Mouse (Mus musculus): Measurements from ENCODE around the gene Daxx. TPM values are rescaled to one million over a fixed set of nuclear protein-coding genes. Genes with fewer than 3 reads are reported as not detected.
A peak's percentile ranks its signal among the peaks of the same experiment; 100 is the strongest.
"Not testable (repeated sequence)": the region's sequence is repeated elsewhere in the genome, so short reads cannot be mapped to it uniquely, and the experiment has no call there.

Daxx gene
- polyA plus RNA-seq, 1 experiment from 2014 or later, result 90.8 TPM

GRCm38 (mm10) chr17:33941381-33941780 lies 32.2 kb downstream of the Daxx start:
- 63% methylated on average over 19 of the region's 19 CpGs for WGBS
- Histone ChIP-seq H3K27ac (peak overlapping the region; percentile 89; the same call in 1 of the 2 replicates), H3K9me3 (no peaks in the 10 kb centered on the region), H3K4me3 (peak overlapping the region; percentile 96), H3K36me3 (replicated peaks) (peaks cover 72% of the 10 kb centered on the region), H3K4me1 (peaks cover 26% of the 10 kb centered on the region), H3K27me3 (ENCODE audit: poor library complexity, severe bottlenecking) (no peaks in the 10 kb centered on the region)
- DNase-seq (ENCODE audit: extremely low spot score, low spot score), result no peak

- Histone ChIP-seq H3K27ac (no peak overlapping the region), H3K4me1 (peaks cover 26% of the 10 kb centered on the region), H3K27me3 (ENCODE audit: poor library complexity, severe bottlenecking) (no peaks in the 10 kb centered on the region), H3K36me3 (replicated peaks) (peaks cover 72% of the 10 kb centered on the region), H3K9me3 (no peaks in the 10 kb centered on the region), H3K4me3 (no peak overlapping the region)
- WGBS, result 95% methylated on average over 15 of the region's 15 CpGs
- no peak for DNase-seq (ENCODE audit: extremely low spot score, low spot score)
Observed at GRCm38 (mm10) chr17:33943454-33943853, 34.2 kb downstream of the Daxx start.

DNA sequence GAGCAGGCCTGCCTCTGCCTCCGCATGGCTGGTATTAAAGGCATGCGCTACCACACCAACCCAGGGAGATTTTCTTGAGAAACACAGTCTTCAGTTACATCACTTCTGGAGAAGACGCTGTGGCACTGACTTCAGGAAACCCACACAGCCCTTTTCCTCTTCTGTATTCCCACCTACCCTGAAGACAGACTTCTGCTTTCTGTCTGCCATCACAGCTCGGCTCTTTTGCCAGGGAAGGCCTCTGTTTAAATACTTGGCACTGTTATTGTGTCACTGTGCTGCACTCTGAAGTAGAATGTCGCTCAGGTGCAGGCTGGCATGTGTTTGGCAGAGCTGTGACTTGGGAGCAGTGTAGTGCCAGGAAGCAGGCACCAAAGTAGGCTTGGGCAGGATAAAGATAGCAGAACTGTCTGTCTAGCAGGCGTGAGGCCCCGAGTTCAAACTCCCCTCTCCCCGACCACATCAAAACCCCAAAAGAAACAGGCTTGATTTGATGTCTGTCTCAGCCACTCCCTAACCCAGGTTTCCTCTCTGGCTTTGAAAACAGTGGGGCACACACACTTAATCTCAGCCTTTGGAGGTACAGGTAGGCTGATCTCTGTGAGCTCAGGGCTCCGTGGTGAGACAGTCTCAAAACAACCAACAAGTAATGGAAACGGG lies 38.3 kb downstream of the Daxx start:
- Histone ChIP-seq H3K9me3 (no peaks in the 10 kb centered on the region), H3K36me3 (replicated peaks) (peaks cover 98% of the 10 kb centered on the region), H3K27me3 (ENCODE audit: poor library complexity, severe bottlenecking) (no peaks in the 10 kb centered on the region), H3K4me1 (peaks cover 26% of the 10 kb centered on the region), H3K4me3 (0 out of 2 replicates have a peak overlapping the region, but pooled peaks have one; percentile 10), H3K27ac (no peak overlapping the region)
- WGBS, result 93% methylated on average over 10 of the region's 10 CpGs
- no peak for DNase-seq (ENCODE audit: extremely low spot score, low spot score)

DNA sequence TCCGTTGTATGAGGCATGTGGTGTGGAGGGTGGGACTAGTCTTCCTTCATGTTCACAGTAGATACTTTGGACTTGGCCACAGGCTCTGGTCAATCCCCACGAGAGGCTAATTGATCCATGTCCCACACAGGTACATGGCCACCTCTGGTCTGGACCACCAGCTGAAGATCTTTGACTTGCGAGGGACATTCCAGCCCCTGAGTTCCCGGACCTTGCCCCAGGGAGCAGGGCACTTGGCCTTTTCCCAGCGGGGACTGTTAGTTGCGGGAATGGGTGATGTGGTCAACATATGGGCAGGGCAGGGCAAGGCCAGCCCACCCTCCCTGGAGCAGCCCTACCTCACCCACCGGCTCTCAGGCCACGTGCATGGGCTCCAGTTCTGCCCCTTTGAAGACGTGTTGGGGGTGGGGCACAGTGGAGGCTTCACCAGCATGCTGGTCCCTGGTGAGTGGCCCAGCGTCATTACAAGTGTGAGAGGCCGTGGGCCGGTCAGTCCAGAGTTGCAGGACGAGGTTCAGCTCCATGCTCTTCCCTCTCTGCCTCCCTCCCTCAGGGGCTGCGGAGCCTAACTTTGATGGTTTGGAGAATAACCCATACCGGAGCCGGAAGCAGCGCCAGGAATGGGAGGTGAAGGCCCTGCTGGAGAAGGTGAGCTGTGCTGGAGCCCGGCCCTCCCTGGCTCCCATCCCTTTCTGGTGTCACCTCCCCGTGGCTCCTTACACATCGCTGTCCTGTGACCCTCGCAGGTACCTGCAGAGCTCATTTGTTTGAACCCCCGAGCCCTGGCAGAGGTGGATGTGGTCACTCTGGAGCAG lies 39.1 kb downstream of the Daxx start:
- no peak for DNase-seq (ENCODE audit: extremely low spot score, low spot score)
- 91% methylated on average over 22 of the region's 22 CpGs for WGBS
- Histone ChIP-seq H3K4me3 (peak overlapping the region; percentile 10; the same call in 1 of the 2 replicates), H3K9me3 (no peaks in the 10 kb centered on the region), H3K27me3 (ENCODE audit: poor library complexity, severe bottlenecking) (no peaks in the 10 kb centered on the region), H3K36me3 (replicated peaks) (peaks cover 98% of the 10 kb centered on the region), H3K27ac (no peak overlapping the region), H3K4me1 (peaks cover 34% of the 10 kb centered on the region)

GRCm38 (mm10) chr17:33948905-33949537 lies 39.8 kb downstream of the Daxx start:
- 91% methylated on average over 19 of the region's 19 CpGs for WGBS
- DNase-seq (ENCODE audit: extremely low spot score, low spot score), result no peak
- H3K9me3 ChIP-seq, result no peaks in the 10 kb centered on the region
- H3K36me3 ChIP-seq (replicated peaks), result peaks cover 98% of the 10 kb centered on the region
- no peak overlapping the region; the same call in 1 of the 2 replicates for H3K4me3 ChIP-seq
- H3K27me3 ChIP-seq (ENCODE audit: poor library complexity, severe bottlenecking), result no peaks in the 10 kb centered on the region
- H3K27ac ChIP-seq, result no peak overlapping the region
- peaks cover 41% of the 10 kb centered on the region for H3K4me1 ChIP-seq

GRCm38 (mm10) chr17:33950131-33950625 lies 41.0 kb downstream of the Daxx start:
- peak overlapping the region; percentile 86 for H3K27ac ChIP-seq
- H3K9me3 ChIP-seq, result no peaks in the 10 kb centered on the region
- peaks cover 96% of the 10 kb centered on the region for H3K36me3 ChIP-seq (replicated peaks)
- H3K4me1 ChIP-seq, result peaks cover 49% of the 10 kb centered on the region
- WGBS, result 78% methylated on average over 10 of the region's 10 CpGs
- DNase-seq (ENCODE audit: extremely low spot score, low spot score), result no peak
- H3K27me3 ChIP-seq (ENCODE audit: poor library complexity, severe bottlenecking), result no peaks in the 10 kb centered on the region
- H3K4me3 ChIP-seq, result peak overlapping the region; percentile 56

- H3K27ac ChIP-seq, result peak within 1 kb of the TSS; percentile 86
- under 1% methylated on average over 45 of the region's 45 CpGs for WGBS
- peaks cover 85% of the 10 kb centered on the region for H3K36me3 ChIP-seq (replicated peaks)
- H3K4me3 ChIP-seq, result peak within 1 kb of the TSS; percentile 56
- H3K9me3 ChIP-seq, result no peaks in the 10 kb centered on the region
- H3K27me3 ChIP-seq (ENCODE audit: poor library complexity, severe bottlenecking), result no peaks in the 10 kb centered on the region
- DNase-seq (ENCODE audit: extremely low spot score, low spot score), result peak; percentile 87
- H3K4me1 ChIP-seq, result peaks cover 50% of the 10 kb centered on the region
Observed at GRCm38 (mm10) chr17:33951021-33951946, 42.1 kb downstream of the Daxx start, which contains the start of gene B3galt4. Gene B3galt4 (minus strand): TSS chr17:33951488.

DNA sequence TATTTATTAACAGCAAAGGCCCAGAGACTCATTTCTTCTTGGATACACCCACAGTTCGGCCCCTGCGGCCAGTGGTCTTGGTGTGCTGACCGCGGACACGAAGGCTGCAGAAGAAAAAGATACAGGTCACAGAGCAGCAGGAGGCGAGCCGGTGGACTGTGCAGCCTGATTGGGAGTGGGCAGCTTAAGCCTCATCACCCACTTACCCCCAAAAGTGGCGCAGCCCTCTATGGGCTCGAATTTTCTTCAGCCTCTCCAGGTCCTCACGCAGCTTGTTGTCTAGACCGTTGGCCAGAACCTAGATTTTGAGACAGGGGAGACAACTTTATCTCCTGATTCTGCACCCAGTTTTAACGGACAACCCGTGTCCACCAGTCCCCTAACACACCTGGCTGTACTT lies 42.8 kb downstream of the Daxx start:
- 78% methylated on average over 13 of the region's 13 CpGs for WGBS
- Histone ChIP-seq H3K36me3 (replicated peaks) (peaks cover 78% of the 10 kb centered on the region), H3K4me3 (peak overlapping the region; percentile 56), H3K4me1 (peaks cover 58% of the 10 kb centered on the region)
- not testable (repeated sequence) for H3K27me3 ChIP-seq (ENCODE audit: poor library complexity, severe bottlenecking); H3K9me3 ChIP-seq; DNase-seq (ENCODE audit: extremely low spot score, low spot score); H3K27ac ChIP-seq

- Histone ChIP-seq H3K27me3 (ENCODE audit: poor library complexity, severe bottlenecking) (no peaks in the 10 kb centered on the region), H3K4me1 (peaks cover 64% of the 10 kb centered on the region), H3K27ac (peak overlapping the region; percentile 32; the same call in 1 of the 2 replicates), H3K4me3 (peak overlapping the region; percentile 71), H3K9me3 (no peaks in the 10 kb centered on the region), H3K36me3 (replicated peaks) (peaks cover 72% of the 10 kb centered on the region)
- DNase-seq (ENCODE audit: extremely low spot score, low spot score), result no peak
- 87% methylated on average over 4 of the region's 4 CpGs for WGBS
Observed at GRCm38 (mm10) chr17:33952879-33953278, 43.7 kb downstream of the Daxx start.

DNA sequence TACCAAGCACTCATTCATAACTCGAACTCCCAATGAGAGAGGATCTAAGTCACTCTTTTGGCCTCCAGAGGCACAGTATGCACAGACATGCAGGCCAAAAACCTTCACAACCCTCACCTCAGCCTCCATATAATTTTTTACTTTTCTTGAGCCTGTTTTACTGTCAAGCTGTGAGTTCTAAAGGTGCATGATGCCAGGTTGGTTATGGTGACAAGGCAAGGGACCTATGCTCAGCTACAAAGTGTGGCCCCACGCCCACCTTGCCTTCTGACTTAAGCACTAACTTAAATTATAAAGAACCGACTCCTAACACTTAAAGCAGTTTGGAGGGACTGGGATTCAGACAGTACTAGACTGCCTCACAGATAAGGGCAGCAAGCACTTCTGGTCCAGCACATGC lies 44.1 kb downstream of the Daxx start:
- Histone ChIP-seq H3K27me3 (ENCODE audit: poor library complexity, severe bottlenecking) (no peaks in the 10 kb centered on the region), H3K27ac (peak overlapping the region; percentile 32; the same call in 1 of the 2 replicates), H3K36me3 (replicated peaks) (peaks cover 72% of the 10 kb centered on the region), H3K9me3 (no peaks in the 10 kb centered on the region), H3K4me3 (peak overlapping the region; percentile 71), H3K4me1 (peaks cover 65% of the 10 kb centered on the region)
- WGBS, result 85% methylated on average over 3 of the region's 3 CpGs
- DNase-seq (ENCODE audit: extremely low spot score, low spot score), result no peak

DNA sequence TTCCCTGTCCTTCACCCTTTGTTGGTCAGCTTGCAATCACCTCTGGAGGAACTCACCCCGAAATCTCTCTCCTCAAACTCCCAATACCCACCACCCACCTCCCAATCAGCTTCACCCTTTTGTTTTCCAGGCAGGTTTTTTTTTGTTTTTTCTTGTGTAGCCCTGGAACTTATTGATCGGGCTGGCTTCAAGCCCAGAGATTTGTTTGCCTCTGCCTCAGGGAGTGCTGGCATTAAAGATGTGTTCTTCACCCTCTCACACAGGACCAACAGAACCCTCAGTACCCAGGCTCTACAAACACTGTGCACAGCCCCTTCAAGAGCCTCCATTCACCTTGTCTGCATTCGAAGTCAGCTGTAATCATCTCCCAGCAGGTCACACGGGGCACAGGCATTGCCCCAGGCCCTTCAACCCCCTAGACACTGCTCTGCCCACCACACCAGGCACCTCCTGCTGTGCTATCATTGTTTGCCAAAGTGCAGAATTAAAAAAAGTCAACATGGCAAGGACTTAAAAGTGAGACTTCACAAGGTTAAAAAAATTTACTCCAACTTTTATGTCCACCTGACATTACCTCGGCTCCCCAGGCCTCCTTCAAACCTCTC lies 44.8 kb downstream of the Daxx start:
- DNase-seq (ENCODE audit: extremely low spot score, low spot score), result no peak

More for the DNA sequence above, 44.8 kb downstream of the Daxx start:
- H3K27ac ChIP-seq, result peak overlapping the region; percentile 95
- no peaks in the 10 kb centered on the region for H3K27me3 ChIP-seq (ENCODE audit: poor library complexity, severe bottlenecking)
- H3K4me3 ChIP-seq, result peak overlapping the region; percentile 71
- H3K9me3 ChIP-seq, result no peaks in the 10 kb centered on the region
- 40% methylated on average over 5 of the region's 5 CpGs for WGBS
- H3K36me3 ChIP-seq (replicated peaks), result peaks cover 72% of the 10 kb centered on the region
- H3K4me1 ChIP-seq, result peaks cover 65% of the 10 kb centered on the region
